Mouse (Mus musculus): Measurements from ENCODE around the gene Gk5.
"Not testable (repeated sequence)": the region's sequence is repeated elsewhere in the genome, so short reads cannot be mapped to it uniquely, and the experiment has no call there.

The Gk5 gene

GRCm38 (mm10) chr9:96152801-96153200, 33.6 kb downstream of the Gk5 start:
- DNase-seq, result no peak

GRCm38 (mm10) chr9:96158431-96158830, 39.3 kb downstream of the Gk5 start:
- DNase-seq, result no peak

- DNase-seq, result no peak
Observed at GRCm38 (mm10) chr9:96159047-96159446, 39.9 kb downstream of the Gk5 start.

GRCm38 (mm10) chr9:96160767-96161166, 41.6 kb downstream of the Gk5 start:
- no peak for DNase-seq

GRCm38 (mm10) chr9:96162421-96162820, 43.3 kb downstream of the Gk5 start:
- no peak for DNase-seq

GRCm38 (mm10) chr9:96163443-96163842, 44.3 kb downstream of the Gk5 start:
- DNase-seq, result no peak

GRCm38 (mm10) chr9:96163983-96164382, 44.8 kb downstream of the Gk5 start:
- not testable (repeated sequence) for DNase-seq

- peak; percentile 27 to 49 for DNase-seq
Observed at GRCm38 (mm10) chr9:96167168-96167585, 48.0 kb downstream of the Gk5 start.

GRCm38 (mm10) chr9:96170600-96170999, 51.4 kb downstream of the Gk5 start:
- DNase-seq, result no peak

- DNase-seq, result no peak
Observed at GRCm38 (mm10) chr9:96184909-96185308, 65.7 kb downstream of the Gk5 start.

- DNase-seq, result no peak
Observed at GRCm38 (mm10) chr9:96186701-96187100, 67.5 kb downstream of the Gk5 start.

GRCm38 (mm10) chr9:96195885-96196622, 76.9 kb downstream of the Gk5 start, which contains the start of gene Tfdp2:
Gene Tfdp2, plus strand, starts transcription at chr9:96196275.
- DNase-seq, result peak; percentile 81

- DNase-seq, result peak; percentile 17 to 47
Observed at GRCm38 (mm10) chr9:96196636-96197181, 77.5 kb downstream of the Gk5 start.

- DNase-seq, result no peak
Observed at GRCm38 (mm10) chr9:96197806-96198205, 78.6 kb downstream of the Gk5 start.

GRCm38 (mm10) chr9:96203663-96204062, 84.5 kb downstream of the Gk5 start:
- no peak for DNase-seq

GRCm38 (mm10) chr9:96207428-96207827, 88.3 kb downstream of the Gk5 start:
- no peak for DNase-seq

GRCm38 (mm10) chr9:96213036-96213645, 94.0 kb downstream of the Gk5 start:
- DNase-seq, result no peak

- no peak for DNase-seq
Observed at GRCm38 (mm10) chr9:96214171-96214570, 95.0 kb downstream of the Gk5 start.

- DNase-seq, result no peak
Observed at GRCm38 (mm10) chr9:96217299-96217698, 98.1 kb downstream of the Gk5 start.

GRCm38 (mm10) chr9:96217799-96218198, 98.6 kb downstream of the Gk5 start:
- no peak for DNase-seq

- no peak for DNase-seq
Observed at GRCm38 (mm10) chr9:96219114-96219669, 100.0 kb downstream of the Gk5 start.

GRCm38 (mm10) chr9:96220419-96220818, 101.3 kb downstream of the Gk5 start:
- DNase-seq, result no peak

- DNase-seq, result no peak
Observed at GRCm38 (mm10) chr9:96223302-96223701, 104.1 kb downstream of the Gk5 start.

- no peak for DNase-seq
Observed at GRCm38 (mm10) chr9:96228285-96228684, 109.1 kb downstream of the Gk5 start.

Measured in thymus, adult 18-20 months (tissue).